Mouse (Mus musculus) left cerebral cortex, postnatal 10 days (tissue): ENCODE measurements around the gene Spop. TPM values are rescaled to one million over a fixed set of nuclear protein-coding genes. Genes with fewer than 3 reads are reported as not detected.
"Not testable (repeated sequence)": the region's sequence is repeated elsewhere in the genome, so short reads cannot be mapped to it uniquely, and the experiment has no call there.

Experiments
- DNase-seq, 2 experiments: peaks; one replicate each; pipeline ENCODE4 v3.0.0; 2021 to 2022; ENCODE audit warnings: low spot score in 2 of 2, mixed read lengths in 1 of 2; ENCODE audit errors: extremely low spot score in 1 of 2
- intact Hi-C: fragments of 180-260 bp; cut with DNase I; formaldehyde crosslinking; loops from one replicate; pipeline ENCODE4 v1.15.1; 2025
- total RNA-seq, 2 experiments: library from RNA; stranded (reverse); gene quantifications; 2 replicates each; pipeline ENCODE4 v1.2.3; 2021

Spop gene
- total RNA-seq, 2 experiments from 2014 or later = 140 to 143 TPM

DNA sequence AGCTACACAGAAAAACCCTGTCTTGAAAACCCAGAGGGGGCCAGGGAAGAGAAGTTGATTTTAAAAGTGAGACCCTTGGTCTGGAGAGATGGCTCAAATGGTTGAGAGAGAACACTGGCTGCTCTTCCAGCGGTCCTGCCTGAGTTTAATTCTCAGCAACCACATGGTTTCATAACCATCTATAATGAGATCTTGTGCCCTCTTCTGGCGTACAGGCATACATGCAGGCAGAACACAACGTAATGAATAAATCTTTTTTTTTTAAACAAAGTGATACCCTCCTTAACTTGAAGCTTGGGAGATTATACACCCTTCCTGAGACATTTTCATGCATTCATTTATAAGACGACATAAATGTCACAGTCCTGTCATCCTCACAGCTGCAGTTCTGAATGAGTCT lies 65.6 kb downstream of the Spop start:
- no peak for DNase-seq
- intact Hi-C loops = loop anchor here (5.0 kb wide), 1 partner anchor 82 kb away; no protein-coding TSS in a partner anchor

GRCm38 (mm10) chr11:95480662-95481061 lies 66.8 kb downstream of the Spop start:
- no peak for DNase-seq
- intact Hi-C loops = no loop called here

DNA sequence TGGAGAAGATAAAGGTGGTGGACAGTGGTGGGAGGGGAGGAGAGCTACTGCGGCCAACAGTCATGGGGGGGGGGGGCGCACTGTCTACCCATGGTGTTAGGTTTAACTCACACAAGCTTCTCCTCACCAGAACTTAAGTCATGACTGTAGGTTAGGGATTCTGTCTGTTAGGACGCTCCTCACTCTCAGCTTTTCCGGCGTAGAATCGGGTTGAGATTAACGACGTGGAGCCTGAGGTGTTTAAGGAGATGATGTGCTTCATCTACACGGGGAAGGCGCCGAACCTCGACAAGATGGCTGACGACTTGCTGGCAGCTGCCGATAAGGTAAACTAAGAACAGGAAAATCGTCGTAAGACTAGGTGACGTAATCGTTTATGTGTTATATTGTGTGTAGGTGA lies 71.8 kb downstream of the Spop start:
- intact Hi-C loops = no loop called here
- DNase-seq = no peak

DNA sequence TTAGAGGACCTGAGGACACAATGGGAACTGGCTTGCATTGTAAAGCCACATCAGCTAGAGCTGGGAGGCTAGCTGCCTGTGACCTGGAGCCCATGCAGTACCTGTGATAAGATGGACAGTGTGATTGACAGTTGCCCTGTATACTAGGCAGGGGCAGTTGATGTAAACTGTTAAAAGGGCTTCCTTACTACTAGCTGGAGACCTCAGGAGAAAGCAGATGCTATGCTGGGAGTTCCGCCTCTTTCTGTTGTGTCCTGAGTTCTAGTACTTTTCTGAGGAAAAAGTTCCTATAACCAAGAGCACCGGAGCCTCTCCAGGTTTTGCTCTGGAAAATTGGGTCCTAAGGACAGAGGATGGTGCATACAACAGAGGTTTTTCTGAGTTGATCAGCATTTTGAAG lies 73.4 kb downstream of the Spop start:
- intact Hi-C loops = no loop called here
- no peak for DNase-seq

DNA sequence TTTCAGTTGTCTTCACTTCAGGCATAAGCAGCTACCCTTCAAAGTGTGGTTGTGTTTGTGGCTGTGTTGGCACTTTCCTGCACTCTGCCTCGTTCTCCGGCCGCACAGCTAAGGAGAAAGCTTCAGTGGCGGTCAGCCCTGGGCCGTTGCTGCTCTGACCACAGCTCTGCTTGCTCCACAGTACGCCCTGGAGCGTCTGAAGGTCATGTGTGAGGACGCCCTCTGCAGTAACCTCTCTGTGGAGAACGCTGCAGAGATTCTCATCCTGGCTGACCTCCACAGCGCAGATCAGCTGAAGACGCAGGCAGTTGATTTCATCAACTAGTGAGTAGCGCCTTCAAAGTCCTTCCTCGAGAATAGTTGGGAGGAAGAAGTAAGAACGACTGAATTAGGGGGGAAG lies 76.2 kb downstream of the Spop start:
- intact Hi-C loops = no loop called here
- no peak for DNase-seq

GRCm38 (mm10) chr11:95492256-95492655 lies 78.4 kb downstream of the Spop start:
- intact Hi-C loops = no loop called here

DNA sequence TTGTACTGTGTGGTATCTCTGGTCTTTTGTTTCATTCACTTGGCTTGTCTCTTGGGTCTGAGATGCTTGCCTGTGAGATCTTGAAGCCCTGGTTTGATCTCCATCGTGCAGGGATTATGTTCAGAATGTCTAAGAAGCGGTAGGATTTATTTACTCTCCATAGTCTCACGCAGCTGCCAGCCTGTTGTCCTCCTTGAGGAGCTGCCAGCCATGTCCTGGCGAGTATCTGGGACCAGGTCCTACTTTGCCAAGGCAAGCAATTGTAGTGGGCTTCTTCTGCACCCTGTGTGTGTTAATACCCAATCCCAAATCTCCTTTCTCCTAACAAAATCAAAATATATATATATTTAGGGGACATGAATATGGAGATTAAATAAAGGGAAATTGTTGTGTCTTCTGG lies 79.1 kb downstream of the Spop start:
- intact Hi-C loops = no loop called here
- DNase-seq = no peak

More at GRCm38 (mm10) chr11:95492256-95492655, 78.4 kb downstream of the Spop start:
- DNase-seq = no peak

GRCm38 (mm10) chr11:95493950-95494349 lies 80.1 kb downstream of the Spop start:
- intact Hi-C loops = no loop called here
- no peak for DNase-seq

DNA sequence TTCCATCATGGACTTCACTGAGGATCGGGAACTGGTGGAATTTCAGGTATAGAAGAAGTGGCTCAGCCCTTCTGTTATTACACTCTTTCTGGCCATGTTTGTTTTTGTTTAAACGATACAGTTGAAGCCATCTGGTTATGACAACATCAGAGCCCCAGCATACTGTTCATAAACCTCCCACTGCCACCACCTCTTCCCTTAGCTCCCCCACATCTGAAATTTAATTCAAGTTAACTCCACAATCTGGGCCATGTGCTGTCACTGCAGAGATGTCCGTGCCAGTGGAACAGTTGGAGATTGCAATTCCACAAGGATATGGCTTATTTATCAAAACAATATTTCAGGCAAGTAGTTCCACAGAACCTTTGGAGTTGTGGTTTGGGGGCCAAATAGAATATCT lies 80.5 kb downstream of the Spop start:
- DNase-seq = no peak

GRCm38 (mm10) chr11:95495883-95496282 lies 82.0 kb downstream of the Spop start:
- no peak for DNase-seq
- intact Hi-C loops = no loop called here

More for the DNA sequence above, 80.5 kb downstream of the Spop start:
- intact Hi-C loops = no loop called here

DNA sequence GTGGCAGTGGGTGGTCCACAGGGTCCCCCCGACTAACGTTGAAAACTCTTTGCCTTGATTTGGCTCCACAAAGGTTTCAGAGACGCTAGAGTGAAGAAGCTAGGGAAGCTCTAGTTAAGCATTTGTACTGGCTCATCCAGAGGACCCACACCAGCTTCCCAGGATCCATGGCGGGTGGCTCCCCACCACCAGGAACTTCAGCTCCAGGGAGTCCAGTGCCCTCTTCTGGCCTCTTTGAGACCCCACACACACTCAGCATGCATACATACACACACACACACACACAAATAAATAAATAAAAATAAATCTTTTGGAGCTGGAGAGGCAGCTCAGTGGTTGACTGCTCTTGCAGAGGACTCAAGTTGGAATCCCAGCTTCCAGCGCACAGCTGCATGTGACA lies 84.0 kb downstream of the Spop start:
- intact Hi-C loops = no loop called here
- no peak for DNase-seq

DNA sequence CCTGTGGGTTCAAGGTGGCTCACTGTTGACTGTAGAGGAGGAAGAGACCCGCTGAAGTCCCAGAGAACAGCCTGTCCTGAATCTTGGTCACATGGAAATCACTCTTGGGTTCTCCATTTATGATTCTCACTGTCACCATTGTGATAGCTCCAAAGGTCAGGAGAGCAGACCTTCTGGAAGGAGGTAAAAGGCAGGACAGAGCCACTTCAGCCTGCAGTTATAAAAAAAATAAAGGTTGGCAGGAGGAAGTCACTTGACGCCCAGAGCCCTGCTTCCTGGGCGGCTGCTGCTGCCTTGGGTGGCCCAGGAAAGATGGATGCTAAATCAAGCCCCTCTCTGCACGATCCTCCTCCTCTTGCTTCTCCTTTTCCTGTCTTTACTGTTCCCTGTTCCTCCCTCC lies 86.5 kb downstream of the Spop start:
- intact Hi-C loops = no loop called here
- DNase-seq = no peak

DNA sequence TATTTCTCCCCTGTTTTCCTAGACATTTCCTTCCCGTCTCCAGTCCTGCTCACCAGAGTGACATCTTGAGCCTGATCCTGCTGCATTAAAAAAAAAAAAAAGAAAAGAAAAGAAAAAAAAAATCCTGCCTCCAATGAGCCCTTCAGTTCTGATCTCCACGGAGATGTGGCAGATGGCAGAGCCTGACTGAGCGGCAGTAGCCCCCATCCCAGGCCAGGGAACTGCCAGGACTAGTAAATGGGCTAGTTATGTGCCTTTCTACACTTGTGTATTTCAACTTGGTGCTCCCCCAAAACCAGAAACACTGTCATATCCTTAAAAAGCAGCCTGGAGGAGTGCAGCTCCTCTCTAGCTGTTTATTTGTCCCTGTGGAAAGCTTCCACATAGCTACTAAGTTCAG lies 87.0 kb downstream of the Spop start:
- intact Hi-C loops = no loop called here
- DNase-seq = no peak

- intact Hi-C loops, DNase-seq: not testable (repeated sequence)
Observed at GRCm38 (mm10) chr11:95501826-95502225, 87.9 kb downstream of the Spop start.

DNA sequence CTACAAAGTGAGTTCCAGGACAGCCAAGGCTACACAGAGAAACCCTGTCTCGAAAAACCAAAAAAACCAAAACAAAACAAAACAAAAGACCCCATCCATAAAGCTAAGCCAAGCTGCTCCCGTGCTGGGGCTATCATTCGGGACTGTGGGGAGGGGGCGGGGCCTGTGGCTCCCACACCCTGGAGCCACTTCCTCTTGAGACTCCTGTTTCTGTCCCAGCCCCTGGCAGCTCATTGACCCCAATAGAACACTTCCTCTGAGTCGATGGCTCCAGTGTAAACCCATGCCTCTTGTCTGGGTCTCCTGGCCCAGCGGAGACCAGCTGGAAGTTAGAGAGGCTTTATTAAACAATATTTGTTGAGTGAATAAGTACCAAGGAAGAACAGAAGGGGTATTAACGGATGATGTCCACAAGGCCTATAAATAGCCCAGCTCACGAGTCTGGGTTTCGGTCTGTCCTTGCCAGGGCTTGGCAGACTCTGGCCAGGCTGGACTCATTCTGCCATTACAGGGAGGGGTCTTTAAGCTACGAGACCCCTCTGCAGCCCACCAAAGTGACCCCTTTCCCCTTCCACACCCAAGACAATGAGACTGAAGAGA lies 89.8 kb downstream of the Spop start:
- intact Hi-C loops = no loop called here
- DNase-seq = no peak

DNA sequence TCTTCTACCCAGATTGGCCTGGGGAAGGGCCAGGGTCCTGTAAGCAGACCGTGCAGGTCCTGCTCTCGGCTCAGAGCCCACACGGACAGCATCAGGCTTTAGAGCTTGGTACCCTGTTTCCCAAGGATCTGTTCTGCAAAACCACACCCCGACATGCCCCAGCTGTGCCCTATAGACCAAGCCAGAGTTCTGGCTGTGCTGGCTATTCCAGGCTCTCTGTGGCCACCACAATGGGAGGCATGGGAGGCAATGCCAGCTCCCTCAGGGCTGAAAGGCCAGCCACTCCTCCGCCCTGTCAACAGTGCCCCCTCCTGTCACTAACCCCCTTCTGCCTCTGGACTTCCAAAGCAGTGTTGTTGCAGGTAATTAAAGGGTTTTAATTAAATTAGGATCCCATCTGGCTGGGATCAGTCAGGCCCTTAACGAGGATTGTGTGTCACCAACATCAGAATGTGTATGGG lies 90.4 kb downstream of the Spop start:
- DNase-seq = no peak
- intact Hi-C loops = no loop called here

DNA sequence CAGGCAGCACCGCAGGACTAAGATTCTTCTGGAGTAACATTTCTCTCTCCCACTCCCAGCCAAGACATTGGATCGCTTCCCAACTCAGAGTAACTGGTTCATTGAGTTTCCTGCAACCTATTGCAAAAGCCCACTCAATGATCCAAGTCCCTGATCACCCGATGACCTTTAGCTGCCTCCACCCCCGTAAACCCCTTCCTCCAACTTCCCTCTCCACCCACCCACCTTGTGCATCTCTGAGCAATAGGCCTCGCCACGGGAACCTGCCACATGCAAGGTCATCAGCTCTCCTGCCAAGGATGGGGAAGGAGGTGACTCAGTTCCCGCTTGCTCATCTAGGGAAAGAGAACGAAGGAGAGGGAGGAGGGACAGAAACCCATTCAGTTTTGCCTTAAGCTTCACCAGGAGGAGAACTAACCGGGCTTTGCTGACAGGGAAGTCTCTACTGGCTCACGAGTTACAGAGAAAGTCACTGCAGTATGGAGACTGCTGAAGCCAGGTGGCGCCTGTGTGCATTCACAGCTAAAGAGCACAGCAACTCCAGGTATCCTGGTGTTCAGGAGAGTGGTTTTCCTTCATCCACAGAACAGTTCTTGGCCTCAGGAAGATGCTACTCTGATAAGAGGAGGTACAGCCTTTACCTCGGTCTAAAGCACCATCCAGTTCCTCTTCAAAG lies 93.3 kb downstream of the Spop start:
- intact Hi-C loops = no loop called here
- no peak for DNase-seq

- no peak for DNase-seq
- intact Hi-C loops = no loop called here
Observed at GRCm38 (mm10) chr11:95507785-95508184, 93.9 kb downstream of the Spop start.

GRCm38 (mm10) chr11:95508211-95508926 lies 94.5 kb downstream of the Spop start:
- intact Hi-C loops = no loop called here
- DNase-seq = no peak

- intact Hi-C loops = no loop called here
- DNase-seq = no peak
Observed at GRCm38 (mm10) chr11:95509126-95509717, 95.3 kb downstream of the Spop start.
